Mouse (Mus musculus) left cerebral cortex, postnatal 14 days (tissue): ENCODE measurements around the gene Dgkz. TPM values are rescaled to one million over a fixed set of nuclear protein-coding genes. Genes with fewer than 3 reads are reported as not detected.
A peak's percentile ranks its signal among the peaks of the same experiment; 100 is the strongest.

Source experiments
- DNase-seq, 2 experiments: peaks; one replicate each; pipeline ENCODE4 v3.0.0; 2021 to 2022; ENCODE audit warnings: low spot score in 2 of 2, mixed read lengths in 1 of 2
- intact Hi-C: fragments of 180-260 bp; cut with DNase I; formaldehyde crosslinking; loops from one replicate; pipeline ENCODE4 v1.15.1; 2025
- total RNA-seq, 2 experiments: library from RNA; stranded (reverse); gene quantifications; 2 replicates each; pipeline ENCODE4 v1.2.3; 2021

The Dgkz gene
- total RNA-seq, 2 experiments from 2014 or later, result 342 to 377 TPM

GRCm38 (mm10) chr2:91928534-91929350 is 46.9 kb downstream of the Dgkz start:
- intact Hi-C loops, result loop anchor here (5.0 kb wide), 1 partner anchor 129 kb away; no protein-coding TSS in a partner anchor
- no peak for DNase-seq

- peak; percentile 79 to 85 for DNase-seq
- intact Hi-C loops, result loop anchor here (5.0 kb wide), 1 partner anchor 129 kb away; no protein-coding TSS in a partner anchor
These were observed 47.7 kb downstream of the Dgkz start for GRCm38 (mm10) chr2:91927826-91928533.

DNA sequence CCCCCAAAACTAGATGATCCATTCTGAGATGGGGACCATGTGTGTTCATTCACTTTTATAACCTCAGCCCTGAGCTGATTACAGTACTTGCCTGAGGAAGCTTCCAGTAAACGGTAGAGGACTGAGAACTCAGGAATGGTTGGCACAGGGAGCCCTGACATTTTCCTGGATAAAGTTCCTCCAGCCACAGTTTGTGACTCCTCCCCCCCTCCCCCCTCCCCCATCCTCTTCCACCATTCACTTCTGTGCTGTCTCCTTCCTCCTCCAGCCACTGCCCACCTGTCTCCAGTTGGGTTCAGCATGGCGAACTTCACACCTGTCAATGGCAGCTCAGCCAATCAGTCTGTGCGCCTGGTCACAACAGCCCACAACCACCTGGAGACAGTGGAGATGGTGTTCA is 48.7 kb downstream of the Dgkz start, which contains the start of gene Chrm4:
Gene Chrm4, plus strand, starts transcription at position 301 of the 400 bp plus-strand sequence.
- no peak for DNase-seq
- intact Hi-C loops, result loop anchor here (5.0 kb wide), 1 partner anchor 130 kb away; no protein-coding TSS in a partner anchor

DNA sequence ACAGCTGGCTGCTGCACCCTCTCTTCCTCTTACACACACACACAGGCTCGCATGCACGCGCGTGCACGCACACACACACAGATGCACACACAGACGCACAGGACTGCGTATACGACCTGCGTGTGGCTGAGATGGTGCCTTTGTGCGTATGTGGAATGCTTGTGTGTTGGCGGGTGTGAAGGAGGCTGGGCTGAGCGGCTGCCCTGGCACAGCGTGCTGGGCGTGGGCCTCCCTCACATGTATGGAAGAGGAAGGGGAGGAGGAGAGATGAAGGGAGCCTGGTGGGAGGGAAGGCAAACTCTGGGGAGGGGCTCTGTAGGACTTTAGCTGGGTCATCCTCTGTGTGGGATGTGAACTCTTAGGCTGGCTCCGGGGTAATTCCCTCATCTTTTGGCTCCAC is 50.2 kb downstream of the Dgkz start:
- peak in 1 of 2 experiments; percentile 70 for DNase-seq
- intact Hi-C loops, result loop anchor here (2.0 to 5.0 kb wide), 2 partner anchors 132 to 147 kb away; no protein-coding TSS in a partner anchor

- no peak for DNase-seq
These were observed 50.9 kb downstream of the Dgkz start for GRCm38 (mm10) chr2:91924726-91925125.

GRCm38 (mm10) chr2:91923415-91924337 is 52.0 kb downstream of the Dgkz start:
- intact Hi-C loops, result loop anchor here (2.0 kb wide), 1 partner anchor 145 kb away; no protein-coding TSS in a partner anchor
- peak; percentile 80 to 81 for DNase-seq

More at GRCm38 (mm10) chr2:91924726-91925125, 50.9 kb downstream of the Dgkz start:
- intact Hi-C loops, result loop anchor here (2.0 to 5.0 kb wide), 2 partner anchors 133 to 146 kb away; no protein-coding TSS in a partner anchor

DNA sequence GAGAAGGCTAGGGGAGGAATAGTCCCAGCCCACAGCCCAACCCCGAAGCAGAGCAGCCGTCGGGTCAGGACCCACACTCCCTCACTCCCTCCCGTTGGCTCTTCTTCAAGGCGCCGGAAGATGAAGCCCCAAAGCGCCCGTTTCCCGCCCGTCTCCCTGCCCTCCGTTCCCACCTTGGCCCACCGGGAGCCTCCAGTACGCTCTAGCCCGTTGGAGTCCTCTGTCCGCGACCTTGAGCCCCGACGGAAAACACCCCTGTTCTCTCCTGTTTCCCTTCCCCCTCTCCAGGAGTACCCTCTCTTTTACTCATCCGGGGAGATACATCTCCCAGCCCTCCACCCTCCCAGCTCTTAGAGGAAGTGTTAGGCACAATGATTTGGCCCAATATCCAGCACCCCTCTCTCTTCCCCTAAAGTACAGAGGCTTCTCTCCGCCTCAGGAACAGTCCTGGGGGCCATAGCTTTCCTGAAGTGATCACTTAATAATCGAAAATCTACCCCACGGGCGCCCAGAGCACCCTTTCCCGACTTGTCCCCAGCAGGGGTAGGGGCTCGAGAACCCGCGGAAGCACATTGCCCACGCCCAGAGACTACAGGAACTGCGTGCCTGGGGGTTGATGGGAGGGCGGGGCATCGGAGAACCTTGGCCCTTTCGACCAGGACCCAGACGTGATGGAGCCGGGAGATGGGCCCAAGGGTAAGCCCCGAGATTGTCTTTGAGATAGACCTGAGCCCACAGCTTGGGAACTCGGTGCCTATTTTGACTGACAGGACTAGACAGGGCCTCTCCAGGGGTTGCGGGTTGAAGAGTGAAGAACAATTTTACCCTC is 52.9 kb downstream of the Dgkz start:
- no peak for DNase-seq
- intact Hi-C loops, result no loop called here

GRCm38 (mm10) chr2:91921790-91922570 is 53.7 kb downstream of the Dgkz start:
- intact Hi-C loops, result no loop called here
- DNase-seq, result peak; percentile 82 to 84

- no peak for DNase-seq
- intact Hi-C loops, result no loop called here
These were observed 54.4 kb downstream of the Dgkz start for GRCm38 (mm10) chr2:91921181-91921789.

GRCm38 (mm10) chr2:91920130-91920529 is 55.5 kb downstream of the Dgkz start:
- DNase-seq, result no peak
- intact Hi-C loops, result no loop called here

DNA sequence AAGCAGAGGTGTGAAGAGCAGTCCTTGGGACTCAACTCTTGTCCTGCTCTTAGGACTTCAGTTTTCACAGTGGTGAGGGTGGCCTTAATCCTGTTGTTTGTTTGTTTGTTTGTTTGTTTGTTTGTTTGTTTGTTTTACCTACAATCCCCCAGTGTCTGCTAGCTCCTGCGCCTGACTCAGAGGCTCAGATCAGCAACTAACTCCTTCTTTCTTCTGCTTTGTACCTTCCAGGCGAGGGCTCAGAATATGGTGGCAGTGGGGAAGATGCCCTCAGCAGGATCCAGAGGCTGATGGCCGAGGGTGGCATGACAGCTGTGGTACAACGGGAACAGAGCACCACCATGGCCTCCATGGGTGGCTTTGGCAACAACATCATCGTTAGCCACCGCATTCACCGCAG is 58.6 kb downstream of the Dgkz start:
- intact Hi-C loops, result no loop called here
- no peak for DNase-seq

DNA sequence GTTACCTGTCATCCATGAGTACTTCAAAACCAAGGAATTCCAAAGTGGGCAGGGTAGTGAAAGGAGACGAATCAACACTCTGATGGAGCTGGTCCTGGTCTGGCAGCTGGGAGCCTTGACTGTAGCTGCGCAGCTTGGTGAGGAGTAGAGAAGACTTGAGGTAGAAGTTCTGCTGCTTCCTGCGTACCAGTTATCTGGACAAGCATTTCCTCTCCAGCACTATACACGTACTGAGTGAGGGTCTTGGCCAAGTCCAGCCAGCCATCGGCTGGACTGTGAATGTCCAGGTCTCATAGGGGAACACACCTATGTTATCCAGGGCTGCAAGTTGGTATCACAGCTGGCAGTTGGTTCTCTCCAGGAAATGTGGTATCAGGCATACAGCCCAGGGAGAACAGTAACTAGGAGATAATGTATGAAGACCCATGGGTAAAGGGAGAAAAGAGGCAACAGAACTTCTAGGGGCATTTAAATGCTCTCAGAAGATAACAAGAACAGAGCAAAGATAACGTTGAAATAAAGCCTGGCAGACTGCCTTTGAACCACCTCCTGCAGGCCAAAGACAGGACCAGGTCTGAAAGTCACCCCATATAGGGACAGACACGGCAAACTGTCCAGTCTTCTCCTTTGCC is 59.2 kb downstream of the Dgkz start:
- DNase-seq, result no peak
- intact Hi-C loops, result no loop called here

GRCm38 (mm10) chr2:91913328-91914110 is 62.1 kb downstream of the Dgkz start:
- intact Hi-C loops, result no loop called here
- DNase-seq, result no peak

- DNase-seq, result no peak
- intact Hi-C loops, result no loop called here
These were observed 63.0 kb downstream of the Dgkz start for GRCm38 (mm10) chr2:91912616-91913015.

DNA sequence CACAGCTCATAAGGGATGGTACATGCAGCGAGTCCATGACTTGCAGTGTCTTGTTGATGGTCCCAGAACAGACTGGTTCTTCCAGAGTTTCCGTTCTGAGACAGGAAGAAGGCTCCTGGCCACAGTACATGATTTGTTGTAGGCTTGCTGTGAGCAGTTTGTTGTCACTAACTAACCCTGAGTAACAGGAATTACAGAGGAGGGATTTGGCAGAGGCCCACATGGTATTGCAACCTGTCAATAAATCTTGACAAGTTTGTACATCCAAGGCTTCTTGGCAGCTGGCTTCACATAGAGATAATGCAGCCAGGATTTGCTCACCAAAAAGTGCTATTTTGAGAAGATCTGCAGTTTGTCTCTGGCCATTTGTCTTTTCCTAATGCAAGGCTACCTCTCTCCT is 69.5 kb downstream of the Dgkz start:
- no peak for DNase-seq
- intact Hi-C loops, result no loop called here
